Mouse (Mus musculus) stomach, embryonic 15.5 days (tissue): ENCODE data around the gene Dnajc16. TPM values are rescaled to one million over a fixed set of nuclear protein-coding genes. Genes with fewer than 3 reads are reported as not detected.
"Not testable (repeated sequence)": the region's sequence is repeated elsewhere in the genome, so short reads cannot be mapped to it uniquely, and the experiment has no call there.

ENCODE experiments used
- ATAC-seq: fragments of 200-750 bp; cut with Nextera tagmentation; 2 replicates; pipeline ENCODE4 v1.8.0; 2017; ENCODE audit warnings: low read depth, moderate number of reproducible peaks, moderate TSS enrichment; ENCODE audit not compliant: insufficient read depth, low FRiP score
- H3K27ac ChIP-seq: fragments of 300-500 bp; sonication (generic); 2 replicates; pipeline ENCODE4 v1.5.1; 2015; ENCODE audit warnings: mild to moderate bottlenecking, inconsistent platforms
- H3K27me3 ChIP-seq: fragments of 300-500 bp; sonication (generic); replicated peaks from 2 replicates; pipeline ENCODE4 v1.6.1; 2015; ENCODE audit warnings: inconsistent platforms
- H3K36me3 ChIP-seq: fragments of 300-500 bp; sonication (generic); 2 replicates; pipeline ENCODE4 v1.6.1; 2015; ENCODE audit warnings: inconsistent platforms
- H3K4me1 ChIP-seq: fragments of 300-500 bp; sonication (generic); 2 replicates; pipeline ENCODE4 v1.6.1; 2015; ENCODE audit warnings: inconsistent platforms
- H3K4me2 ChIP-seq: fragments of 300-500 bp; sonication (generic); 2 replicates; pipeline ENCODE4 v1.6.1; 2015; ENCODE audit warnings: mild to moderate bottlenecking, inconsistent platforms
- H3K4me3 ChIP-seq: fragments of 300-500 bp; sonication (generic); replicated peaks from 2 replicates; pipeline ENCODE4 v1.5.1; 2015; ENCODE audit warnings: inconsistent platforms
- H3K9ac ChIP-seq: fragments of 300-500 bp; sonication (generic); 2 replicates; pipeline ENCODE4 v1.6.1; 2015; ENCODE audit warnings: inconsistent platforms
- H3K9me3 ChIP-seq: fragments of 300-500 bp; sonication (generic); 2 replicates; pipeline ENCODE4 v1.6.1; 2016; ENCODE audit warnings: inconsistent platforms
- WGBS: fragments of 180-500 bp; shearing (Covaris S2); methylation state at CpG from one replicate; pipeline ENCODE4 v1.1.7; 2015; 5-methylcytosine and 5-hydroxymethylcytosine counted together
- polyA plus RNA-seq: library from polyadenylated mRNA; unstranded; fragments of >200 nt; fragmentation: Nextera tagmentation; extraction: Ambion mirVana; gene quantifications from 2 replicates; pipeline ENCODE4 v1.2.1, GENCODE M21; 2015

Dnajc16 gene
- polyA plus RNA-seq, 1 experiment from 2014 or later, result 3.9 TPM

GRCm38 (mm10) chr4:141779828-141780227 lies 10.9 kb downstream of the Dnajc16 start:
- no peak overlapping the region for H3K27ac ChIP-seq
- WGBS, result 90% methylated on average over 8 of the region's 8 CpGs
- H3K4me1 ChIP-seq, result no peaks in the 10 kb centered on the region
- no peaks in the 10 kb centered on the region for H3K27me3 ChIP-seq
- no peak overlapping the region for H3K9ac ChIP-seq
- no peak overlapping the region for H3K4me2 ChIP-seq
- no peak for ATAC-seq
- no peak overlapping the region for H3K4me3 ChIP-seq
- H3K36me3 ChIP-seq, result peaks cover 34% of the 10 kb centered on the region
- no peaks in the 10 kb centered on the region for H3K9me3 ChIP-seq

GRCm38 (mm10) chr4:141773019-141773418 lies 17.7 kb downstream of the Dnajc16 start:
- H3K4me3 ChIP-seq, H3K27me3 ChIP-seq, H3K4me2 ChIP-seq, H3K9ac ChIP-seq, H3K4me1 ChIP-seq, H3K27ac ChIP-seq, ATAC-seq, H3K9me3 ChIP-seq: not testable (repeated sequence)
- H3K36me3 ChIP-seq, result peaks cover 57% of the 10 kb centered on the region
- WGBS, result 83% methylated on average over 4 of the region's 4 CpGs

GRCm38 (mm10) chr4:141771823-141772222 lies 18.9 kb downstream of the Dnajc16 start:
- peaks cover 59% of the 10 kb centered on the region for H3K36me3 ChIP-seq
- WGBS, result 82% methylated on average over 8 of the region's 8 CpGs

GRCm38 (mm10) chr4:141769501-141770160 lies 21.1 kb downstream of the Dnajc16 start:
- Histone ChIP-seq H3K27ac (no peak overlapping the region), H3K4me1 (peaks cover 22% of the 10 kb centered on the region), H3K36me3 (peaks cover 54% of the 10 kb centered on the region), H3K9me3 (no peaks in the 10 kb centered on the region), H3K4me2 (no peak overlapping the region), H3K9ac (no peak overlapping the region), H3K27me3 (no peaks in the 10 kb centered on the region), H3K4me3 (no peak overlapping the region)
- ATAC-seq, result no peak
- WGBS, result 79% methylated on average over 8 of the region's 8 CpGs

More at GRCm38 (mm10) chr4:141771823-141772222, 18.9 kb downstream of the Dnajc16 start:
- H3K27me3 ChIP-seq, result no peaks in the 10 kb centered on the region
- H3K9ac ChIP-seq, result no peak overlapping the region
- H3K4me3 ChIP-seq, result no peak overlapping the region
- no peak for ATAC-seq
- H3K4me2 ChIP-seq, result no peak overlapping the region
- no peak overlapping the region for H3K27ac ChIP-seq
- no peaks in the 10 kb centered on the region for H3K9me3 ChIP-seq
- H3K4me1 ChIP-seq, result peaks cover 15% of the 10 kb centered on the region

- Histone ChIP-seq H3K36me3 (peaks cover 52% of the 10 kb centered on the region), H3K9ac (no peak overlapping the region), H3K4me2 (peak overlapping the region; percentile 22), H3K9me3 (no peaks in the 10 kb centered on the region), H3K4me3 (no peak overlapping the region), H3K27me3 (no peaks in the 10 kb centered on the region), H3K27ac (peak overlapping the region; percentile 88), H3K4me1 (peaks cover 22% of the 10 kb centered on the region)
- peak; percentile 86 for ATAC-seq
- WGBS, result 50% methylated on average over 19 of the region's 19 CpGs
Measured at GRCm38 (mm10) chr4:141767353-141768036, 23.2 kb downstream of the Dnajc16 start.

GRCm38 (mm10) chr4:141766668-141767352 lies 23.9 kb downstream of the Dnajc16 start:
- Histone ChIP-seq H3K4me1 (peaks cover 22% of the 10 kb centered on the region), H3K4me2 (peak overlapping the region; percentile 22), H3K36me3 (peaks cover 47% of the 10 kb centered on the region), H3K9ac (no peak overlapping the region), H3K9me3 (no peaks in the 10 kb centered on the region), H3K27me3 (no peaks in the 10 kb centered on the region), H3K27ac (peak overlapping the region; percentile 88), H3K4me3 (no peak overlapping the region)
- peak; percentile 36; the same call in 1 of the 2 replicates for ATAC-seq
- WGBS, result 38% methylated on average over 19 of the region's 19 CpGs

- Histone ChIP-seq H3K27ac (peak overlapping the region; percentile 88), H3K36me3 (peaks cover 42% of the 10 kb centered on the region), H3K4me3 (no peak overlapping the region), H3K27me3 (no peaks in the 10 kb centered on the region), H3K4me1 (peaks cover 22% of the 10 kb centered on the region), H3K9ac (no peak overlapping the region), H3K4me2 (peak overlapping the region; percentile 22; the same call in 1 of the 2 replicates), H3K9me3 (no peaks in the 10 kb centered on the region)
- no peak for ATAC-seq
- 66% methylated on average over 8 of the region's 8 CpGs for WGBS
Measured at GRCm38 (mm10) chr4:141766316-141766667, 24.4 kb downstream of the Dnajc16 start.

- 91% methylated on average over 3 of the region's 3 CpGs for WGBS
- no peak overlapping the region for H3K9ac ChIP-seq
- H3K4me2 ChIP-seq, result no peak overlapping the region
- no peaks in the 10 kb centered on the region for H3K9me3 ChIP-seq
- H3K36me3 ChIP-seq, result peaks cover 32% of the 10 kb centered on the region
- H3K4me1 ChIP-seq, result peaks cover 22% of the 10 kb centered on the region
- H3K27me3 ChIP-seq, result no peaks in the 10 kb centered on the region
- ATAC-seq, result no peak
- H3K27ac ChIP-seq, result no peak overlapping the region
- no peak overlapping the region for H3K4me3 ChIP-seq
Measured at GRCm38 (mm10) chr4:141765008-141765407, 25.7 kb downstream of the Dnajc16 start.

- peaks cover 21% of the 10 kb centered on the region for H3K4me1 ChIP-seq
- no peak for ATAC-seq
- H3K4me3 ChIP-seq, result no peak overlapping the region
- H3K9me3 ChIP-seq, result no peaks in the 10 kb centered on the region
- no peak overlapping the region for H3K4me2 ChIP-seq
- no peak overlapping the region for H3K9ac ChIP-seq
- no peaks in the 10 kb centered on the region for H3K27me3 ChIP-seq
- WGBS, result 85% methylated on average over 12 of the region's 12 CpGs
- no peak overlapping the region for H3K27ac ChIP-seq
- peaks cover 20% of the 10 kb centered on the region for H3K36me3 ChIP-seq
Measured at GRCm38 (mm10) chr4:141763476-141763875, 27.3 kb downstream of the Dnajc16 start.

- no peak for ATAC-seq
- Histone ChIP-seq H3K4me1 (peaks cover 10% of the 10 kb centered on the region; the same call in 1 of the 2 replicates), H3K27me3 (no peaks in the 10 kb centered on the region), H3K36me3 (peaks cover 13% of the 10 kb centered on the region; the same call in 1 of the 2 replicates), H3K9ac (no peak overlapping the region), H3K4me3 (no peak overlapping the region), H3K9me3 (no peaks in the 10 kb centered on the region), H3K27ac (no peak overlapping the region), H3K4me2 (no peak overlapping the region)
- WGBS, result 92% methylated on average over 13 of the region's 13 CpGs
Measured at GRCm38 (mm10) chr4:141762102-141762598, 28.6 kb downstream of the Dnajc16 start.

- no peaks in the 10 kb centered on the region for H3K27me3 ChIP-seq
- no peak overlapping the region for H3K9ac ChIP-seq
- H3K4me3 ChIP-seq, result no peak overlapping the region
- no peaks in the 10 kb centered on the region for H3K4me1 ChIP-seq
- no peak for ATAC-seq
- H3K27ac ChIP-seq, result no peak overlapping the region
- 80% methylated on average over 4 of the region's 4 CpGs for WGBS
- H3K9me3 ChIP-seq, result no peaks in the 10 kb centered on the region
- H3K4me2 ChIP-seq, result no peak overlapping the region
- H3K36me3 ChIP-seq, result peaks cover 13% of the 10 kb centered on the region; the same call in 1 of the 2 replicates
Measured at GRCm38 (mm10) chr4:141760942-141761341, 29.8 kb downstream of the Dnajc16 start.
